Mouse (Mus musculus): Measurements from ENCODE around the gene Lrrc45.

DNA sequence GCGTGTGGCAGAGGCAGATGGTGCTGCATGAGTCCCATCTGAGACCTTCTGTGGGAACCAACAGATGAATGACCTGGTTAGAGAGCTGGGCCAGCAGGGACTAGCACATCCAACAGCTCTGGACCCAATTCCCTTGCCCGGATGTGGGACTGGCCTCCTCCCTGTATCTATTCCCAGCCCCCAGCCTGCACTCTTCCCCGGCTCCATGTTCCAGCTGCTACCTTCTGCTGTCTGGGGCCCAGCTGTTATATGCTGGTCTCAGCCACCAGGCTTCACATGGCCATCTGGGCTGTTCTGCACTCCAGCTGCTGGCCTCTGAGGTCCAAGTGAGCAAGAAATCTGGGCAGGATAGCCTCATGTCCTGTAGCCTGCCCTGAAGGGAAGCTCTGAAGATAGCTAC lies 48.3 kb upstream of the Lrrc45 start:
- TF ChIP-seq TAL1 (IDR thresholded peaks at IDR 0.05; ENCODE audit: low read length) (no peak), GATA1 (IDR thresholded peaks at IDR 0.05; ENCODE audit: low read length) (no peak)

All from erythroblast, embryonic 14.5 days (primary cell).